Mouse (Mus musculus) embryonic fibroblast, embryonic 13.5 days (primary cell): ENCODE results near the gene Pbrm1.

Experiments
- CTCF ChIP-seq: IDR thresholded peaks from 2 replicates; pipeline ENCODE4 v1.5.1; 2011; ENCODE audit warnings: mild to moderate bottlenecking, control low read depth, low read length, moderate library complexity, borderline replicate concordance; ENCODE audit not compliant: insufficient read depth
- POLR2A ChIP-seq: IDR thresholded peaks from 2 replicates; pipeline ENCODE4 v1.6.1; 2011; ENCODE audit warnings: low read depth, mild to moderate bottlenecking, control low read depth, low read length, moderate library complexity

- no peak for TF ChIP-seq CTCF
- TF ChIP-seq POLR2A: no peak
These were observed 113.6 kb downstream of the Pbrm1 start for GRCm38 (mm10) chr14:31132491-31132975.
